Mouse (Mus musculus) thymus, postnatal 14 days (tissue): Measurements from ENCODE around the gene Pitpnm2.

Source experiments
- DNase-seq: peaks from one replicate; pipeline ENCODE4 v3.0.0; 2021

Pitpnm2 gene

GRCm38 (mm10) chr5:124085513-124085912 lies 164.0 kb downstream of the Pitpnm2 start:
- DNase-seq = no peak

- DNase-seq = peak; percentile 90
These were observed 164.9 kb downstream of the Pitpnm2 start for GRCm38 (mm10) chr5:124084588-124085173.

- DNase-seq = peak; percentile 65
These were observed 165.5 kb downstream of the Pitpnm2 start for GRCm38 (mm10) chr5:124083850-124084587.

- DNase-seq = peak; percentile 30
These were observed 166.4 kb downstream of the Pitpnm2 start for GRCm38 (mm10) chr5:124082941-124083688.

- no peak for DNase-seq
These were observed 167.1 kb downstream of the Pitpnm2 start for GRCm38 (mm10) chr5:124082447-124082846.

- peak; percentile 77 for DNase-seq
These were observed 169.7 kb downstream of the Pitpnm2 start for GRCm38 (mm10) chr5:124079880-124080279.

- DNase-seq = peak; percentile 79
These were observed 170.7 kb downstream of the Pitpnm2 start for GRCm38 (mm10) chr5:124078794-124079416.

GRCm38 (mm10) chr5:124077856-124078460 lies 171.6 kb downstream of the Pitpnm2 start:
- peak; percentile 62 for DNase-seq

GRCm38 (mm10) chr5:124077241-124077640 lies 172.3 kb downstream of the Pitpnm2 start:
- peak; percentile 53 for DNase-seq

GRCm38 (mm10) chr5:124076559-124076958 lies 173.0 kb downstream of the Pitpnm2 start:
- DNase-seq = no peak

- peak; percentile 40 for DNase-seq
These were observed 173.8 kb downstream of the Pitpnm2 start for GRCm38 (mm10) chr5:124075716-124076115.

- peak; percentile 57 for DNase-seq
These were observed 174.7 kb downstream of the Pitpnm2 start for GRCm38 (mm10) chr5:124074845-124075307.

- DNase-seq = no peak
These were observed 175.9 kb downstream of the Pitpnm2 start for GRCm38 (mm10) chr5:124073682-124074081.

- DNase-seq = no peak
These were observed 179.9 kb downstream of the Pitpnm2 start for GRCm38 (mm10) chr5:124069657-124070056.
